Mouse (Mus musculus): ENCODE data around the gene Olfr694. TPM values are rescaled to one million over a fixed set of nuclear protein-coding genes. Genes with fewer than 3 reads are reported as not detected.
"Not testable (repeated sequence)": the region's sequence is repeated elsewhere in the genome, so short reads cannot be mapped to it uniquely, and the experiment has no call there.

Gene Olfr694
- not detected in 2 replicates for polyA plus RNA-seq (2015; fragmentation: Nextera tagmentation; extraction: Ambion mirVana)

GRCm38 (mm10) chr7:106691714-106692113 lies at the start of gene Olfr694:
TSS of gene Olfr694 (minus strand) at chr7:106691814.
- no peak for ATAC-seq (ENCODE audit: low read depth)
- Histone ChIP-seq H3K4me1 (replicated peaks; ENCODE audit: control insufficient read depth, insufficient read depth, low read length) (no peaks in the 10 kb centered on the region), H3K27ac (ENCODE audit: low read length) (no peak within 1 kb of the TSS), H3K27me3 (ENCODE audit: control insufficient read depth, insufficient read depth, low read depth, low read length) (no peaks in the 10 kb centered on the region), H3K9me3 (ENCODE audit: control insufficient read depth, low read length) (no peaks in the 10 kb centered on the region), H3K4me3 (ENCODE audit: low read length) (no peak within 1 kb of the TSS), H3K9ac (ENCODE audit: low read length) (no peak within 1 kb of the TSS), H3K36me3 (ENCODE audit: control insufficient read depth, insufficient read depth, low read length) (no peaks in the 10 kb centered on the region), H3K4me2 (ENCODE audit: low read depth, low read length) (no peak within 1 kb of the TSS)
- 93% methylated on average over 1 of the region's 1 CpGs for WGBS

GRCm38 (mm10) chr7:106737028-106737427 lies 45.4 kb upstream of the Olfr694 start:
- H3K27me3 ChIP-seq (ENCODE audit: control insufficient read depth, insufficient read depth, low read depth, low read length), result no peaks in the 10 kb centered on the region
- H3K4me3 ChIP-seq (ENCODE audit: low read length), result no peak overlapping the region
- H3K36me3 ChIP-seq (ENCODE audit: control insufficient read depth, insufficient read depth, low read length), result no peaks in the 10 kb centered on the region
- no peak overlapping the region for H3K4me2 ChIP-seq (ENCODE audit: low read depth, low read length)
- H3K27ac ChIP-seq (ENCODE audit: low read length), result no peak overlapping the region
- H3K9ac ChIP-seq (ENCODE audit: low read length), result no peak overlapping the region
- no peaks in the 10 kb centered on the region; the same call in 1 of the 2 replicates for H3K9me3 ChIP-seq (ENCODE audit: control insufficient read depth, low read length)
- no peak for ATAC-seq (ENCODE audit: low read depth)
- no peaks in the 10 kb centered on the region for H3K4me1 ChIP-seq (replicated peaks; ENCODE audit: control insufficient read depth, insufficient read depth, low read length)

DNA sequence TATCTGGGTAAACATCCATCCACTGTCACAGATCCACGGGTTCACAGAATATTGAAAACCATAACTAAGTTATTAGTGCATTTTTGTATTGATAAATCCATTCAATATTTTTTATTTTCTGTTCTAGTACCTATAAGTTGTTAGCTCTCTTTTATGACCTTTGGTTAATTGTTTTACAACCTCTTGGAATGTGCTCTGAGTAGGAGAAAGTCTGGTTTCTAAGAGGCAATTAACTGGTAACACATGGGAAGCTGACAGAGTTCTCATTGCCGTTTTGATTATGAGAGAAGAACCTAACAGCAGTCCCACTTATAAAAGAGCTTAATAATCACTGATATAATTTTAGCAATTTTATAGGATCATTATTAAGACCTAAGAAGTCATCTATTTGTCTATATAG lies 42.1 kb upstream of the Olfr694 start:
- Histone ChIP-seq H3K36me3 (ENCODE audit: control insufficient read depth, insufficient read depth, low read length) (no peaks in the 10 kb centered on the region), H3K4me2 (ENCODE audit: low read depth, low read length) (no peak overlapping the region), H3K9me3 (ENCODE audit: control insufficient read depth, low read length) (no peaks in the 10 kb centered on the region; the same call in 1 of the 2 replicates), H3K27ac (ENCODE audit: low read length) (no peak overlapping the region), H3K27me3 (ENCODE audit: control insufficient read depth, insufficient read depth, low read depth, low read length) (no peaks in the 10 kb centered on the region), H3K4me3 (ENCODE audit: low read length) (no peak overlapping the region), H3K9ac (ENCODE audit: low read length) (no peak overlapping the region), H3K4me1 (replicated peaks; ENCODE audit: control insufficient read depth, insufficient read depth, low read length) (no peaks in the 10 kb centered on the region)
- 47% methylated on average over 2 of the region's 2 CpGs for WGBS
- ATAC-seq (ENCODE audit: low read depth), result no peak

DNA sequence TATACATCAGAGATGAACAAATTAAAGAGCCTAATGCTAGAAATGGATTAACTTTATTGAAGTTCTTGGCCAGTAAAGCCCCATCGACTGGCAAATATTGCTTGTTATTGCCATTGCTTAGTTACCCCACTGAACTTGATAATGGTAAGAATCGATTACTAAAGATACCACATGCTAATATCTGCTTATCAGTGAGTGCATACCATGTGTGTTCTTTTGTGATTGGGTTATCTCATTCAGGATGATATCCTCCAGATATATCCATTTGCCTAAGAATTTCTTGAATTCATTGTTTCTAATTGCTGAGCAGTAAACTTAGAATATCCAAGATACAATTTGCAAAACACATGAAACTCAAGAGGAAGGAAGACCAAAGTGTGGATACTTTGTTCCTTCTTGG lies 34.0 kb upstream of the Olfr694 start:
- H3K27me3 ChIP-seq (ENCODE audit: control insufficient read depth, insufficient read depth, low read depth, low read length); H3K9me3 ChIP-seq (ENCODE audit: control insufficient read depth, low read length); H3K4me3 ChIP-seq (ENCODE audit: low read length); H3K27ac ChIP-seq (ENCODE audit: low read length); H3K9ac ChIP-seq (ENCODE audit: low read length); H3K36me3 ChIP-seq (ENCODE audit: control insufficient read depth, insufficient read depth, low read length); ATAC-seq (ENCODE audit: low read depth); H3K4me1 ChIP-seq (replicated peaks; ENCODE audit: control insufficient read depth, insufficient read depth, low read length); H3K4me2 ChIP-seq (ENCODE audit: low read depth, low read length): not testable (repeated sequence)
- 76% methylated on average over 2 of the region's 2 CpGs for WGBS

DNA sequence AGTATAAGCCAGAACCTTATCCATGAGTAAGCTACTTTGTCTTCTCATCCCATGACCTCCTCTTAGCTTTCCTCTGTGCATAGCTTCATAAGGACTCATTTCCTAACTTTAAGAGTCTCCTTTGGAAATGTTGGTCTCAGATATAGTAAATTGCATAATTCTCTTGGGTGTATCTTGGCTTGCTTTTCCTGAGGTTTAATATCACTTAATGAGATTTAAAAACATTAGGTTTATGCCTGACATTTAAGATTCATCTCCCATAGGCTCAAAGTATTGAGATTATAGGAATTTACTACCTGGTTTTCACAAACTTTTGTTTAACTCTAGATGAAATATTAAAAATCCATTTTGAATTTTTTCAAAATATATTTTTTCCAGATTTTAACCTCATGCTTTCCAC lies 24.7 kb upstream of the Olfr694 start, which contains the start of gene Olfr695:
Gene Olfr695, minus strand, starts transcription at position 101 of the 400 bp plus-strand sequence.
- no peak within 1 kb of the TSS for H3K4me2 ChIP-seq (ENCODE audit: low read depth, low read length)
- H3K9me3 ChIP-seq (ENCODE audit: control insufficient read depth, low read length), result no peaks in the 10 kb centered on the region
- no peak within 1 kb of the TSS for H3K27ac ChIP-seq (ENCODE audit: low read length)
- no peak for ATAC-seq (ENCODE audit: low read depth)
- no peaks in the 10 kb centered on the region for H3K27me3 ChIP-seq (ENCODE audit: control insufficient read depth, insufficient read depth, low read depth, low read length)
- H3K4me1 ChIP-seq (replicated peaks; ENCODE audit: control insufficient read depth, insufficient read depth, low read length), result no peaks in the 10 kb centered on the region
- H3K9ac ChIP-seq (ENCODE audit: low read length), result no peak within 1 kb of the TSS
- H3K36me3 ChIP-seq (ENCODE audit: control insufficient read depth, insufficient read depth, low read length), result no peaks in the 10 kb centered on the region
- no peak within 1 kb of the TSS for H3K4me3 ChIP-seq (ENCODE audit: low read length)

GRCm38 (mm10) chr7:106711463-106711862 lies 19.8 kb upstream of the Olfr694 start:
- Histone ChIP-seq H3K4me1 (replicated peaks; ENCODE audit: control insufficient read depth, insufficient read depth, low read length) (no peaks in the 10 kb centered on the region), H3K9me3 (ENCODE audit: control insufficient read depth, low read length) (no peaks in the 10 kb centered on the region), H3K36me3 (ENCODE audit: control insufficient read depth, insufficient read depth, low read length) (no peaks in the 10 kb centered on the region), H3K4me2 (ENCODE audit: low read depth, low read length) (no peak overlapping the region), H3K9ac (ENCODE audit: low read length) (no peak overlapping the region), H3K4me3 (ENCODE audit: low read length) (no peak overlapping the region), H3K27ac (ENCODE audit: low read length) (no peak overlapping the region), H3K27me3 (ENCODE audit: control insufficient read depth, insufficient read depth, low read depth, low read length) (no peaks in the 10 kb centered on the region)
- no peak for ATAC-seq (ENCODE audit: low read depth)
- WGBS, result 90% methylated on average over 6 of the region's 6 CpGs

- H3K4me1 ChIP-seq (replicated peaks; ENCODE audit: control insufficient read depth, insufficient read depth, low read length); ATAC-seq (ENCODE audit: low read depth); H3K4me3 ChIP-seq (ENCODE audit: low read length); H3K9me3 ChIP-seq (ENCODE audit: control insufficient read depth, low read length); H3K27me3 ChIP-seq (ENCODE audit: control insufficient read depth, insufficient read depth, low read depth, low read length); H3K27ac ChIP-seq (ENCODE audit: low read length); H3K36me3 ChIP-seq (ENCODE audit: control insufficient read depth, insufficient read depth, low read length); H3K4me2 ChIP-seq (ENCODE audit: low read depth, low read length); H3K9ac ChIP-seq (ENCODE audit: low read length): not testable (repeated sequence)
- WGBS, result 92% methylated on average over 10 of the region's 10 CpGs
These were observed 16.1 kb upstream of the Olfr694 start for GRCm38 (mm10) chr7:106707705-106708104.

DNA sequence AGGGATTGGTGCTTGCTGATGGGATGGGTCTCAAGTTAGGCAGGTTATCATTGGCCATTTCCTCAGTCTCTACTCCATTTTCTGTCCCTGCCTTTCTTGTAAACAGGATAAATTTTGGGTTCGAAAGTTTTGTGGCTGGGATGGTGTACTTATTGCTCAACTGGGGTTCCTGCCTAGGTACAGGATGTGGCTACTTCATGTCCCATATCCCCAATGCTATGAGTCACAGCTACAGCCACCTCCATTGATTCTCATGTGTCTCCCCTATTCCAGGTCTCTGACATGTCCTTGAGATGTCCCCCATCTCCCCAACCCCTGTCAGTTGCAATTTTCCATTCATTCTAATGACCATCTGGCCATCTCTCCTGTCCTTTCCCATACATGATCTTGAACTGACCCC lies 5.3 kb upstream of the Olfr694 start:
- no peak for ATAC-seq (ENCODE audit: low read depth)
- H3K4me2 ChIP-seq (ENCODE audit: low read depth, low read length), result no peak overlapping the region
- 0 out of 2 replicates have a peak, but pooled peaks cover 2% of the 10 kb centered on the region for H3K9me3 ChIP-seq (ENCODE audit: control insufficient read depth, low read length)
- WGBS, result 52% methylated on average over 1 of the region's 1 CpGs
- no peaks in the 10 kb centered on the region for H3K4me1 ChIP-seq (replicated peaks; ENCODE audit: control insufficient read depth, insufficient read depth, low read length)
- no peaks in the 10 kb centered on the region for H3K27me3 ChIP-seq (ENCODE audit: control insufficient read depth, insufficient read depth, low read depth, low read length)
- H3K9ac ChIP-seq (ENCODE audit: low read length), result no peak overlapping the region
- H3K27ac ChIP-seq (ENCODE audit: low read length), result no peak overlapping the region
- no peak overlapping the region for H3K4me3 ChIP-seq (ENCODE audit: low read length)
- no peaks in the 10 kb centered on the region for H3K36me3 ChIP-seq (ENCODE audit: control insufficient read depth, insufficient read depth, low read length)

DNA sequence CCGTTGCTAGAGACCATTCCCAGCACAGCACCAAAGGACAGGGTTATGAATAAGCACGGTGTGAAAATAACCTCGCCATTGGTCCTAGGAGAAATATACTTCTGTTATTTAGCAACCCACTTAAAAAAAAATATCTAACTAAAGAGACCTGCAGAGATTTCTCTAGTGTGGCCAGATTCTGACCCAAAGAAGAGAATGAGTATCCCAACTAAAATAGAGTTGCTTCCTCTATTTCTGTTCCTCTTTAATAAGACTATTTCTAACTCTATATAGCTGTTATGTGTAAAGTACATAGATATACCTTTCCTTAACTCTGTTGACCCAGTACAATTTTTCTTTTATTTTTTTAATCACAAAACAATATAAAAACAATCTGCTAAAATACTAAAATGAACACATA lies 1.4 kb upstream of the Olfr694 start:
- Histone ChIP-seq H3K36me3 (ENCODE audit: control insufficient read depth, insufficient read depth, low read length) (no peaks in the 10 kb centered on the region), H3K9me3 (ENCODE audit: control insufficient read depth, low read length) (no peaks in the 10 kb centered on the region), H3K4me1 (replicated peaks; ENCODE audit: control insufficient read depth, insufficient read depth, low read length) (no peaks in the 10 kb centered on the region), H3K27ac (ENCODE audit: low read length) (no peak overlapping the region), H3K4me3 (ENCODE audit: low read length) (no peak overlapping the region), H3K9ac (ENCODE audit: low read length) (no peak overlapping the region), H3K4me2 (ENCODE audit: low read depth, low read length) (no peak overlapping the region), H3K27me3 (ENCODE audit: control insufficient read depth, insufficient read depth, low read depth, low read length) (no peaks in the 10 kb centered on the region)
- WGBS, result 73% methylated on average over 3 of the region's 3 CpGs
- no peak for ATAC-seq (ENCODE audit: low read depth)

- Histone ChIP-seq H3K36me3 (ENCODE audit: control insufficient read depth, insufficient read depth, low read length) (no peaks in the 10 kb centered on the region), H3K27me3 (ENCODE audit: control insufficient read depth, insufficient read depth, low read depth, low read length) (no peaks in the 10 kb centered on the region), H3K4me1 (replicated peaks; ENCODE audit: control insufficient read depth, insufficient read depth, low read length) (no peaks in the 10 kb centered on the region), H3K4me2 (ENCODE audit: low read depth, low read length) (no peak overlapping the region), H3K9ac (ENCODE audit: low read length) (no peak overlapping the region), H3K9me3 (ENCODE audit: control insufficient read depth, low read length) (no peaks in the 10 kb centered on the region), H3K4me3 (ENCODE audit: low read length) (no peak overlapping the region), H3K27ac (ENCODE audit: low read length) (no peak overlapping the region)
- WGBS, result 73% methylated on average over 2 of the region's 2 CpGs
- ATAC-seq (ENCODE audit: low read depth), result no peak
These were observed 6.2 kb downstream of the Olfr694 start for GRCm38 (mm10) chr7:106685382-106685781.

All from lung, embryonic 16.5 days (tissue).